Mouse (Mus musculus) gonadal fat pad, adult 2 months (tissue): Measurements from ENCODE around the gene Dnmbp. TPM values are rescaled to one million over a fixed set of nuclear protein-coding genes. Genes with fewer than 3 reads are reported as not detected.

ENCODE experiments used
- DNase-seq: peaks from one replicate; pipeline ENCODE4 v3.0.0-alpha.2; 2012; ENCODE audit warnings: low read depth
- polyA plus RNA-seq: library from polyadenylated mRNA; depleted of rRNA; stranded (reverse); fragments of >200 nt; gene quantifications from 2 replicates; pipeline ENCODE4 v1.2.3, GENCODE M21; 2012

Gene Dnmbp
- polyA plus RNA-seq, 1 experiment = 31.6 TPM

GRCm38 (mm10) chr19:43878111-43879092, 61.6 kb downstream of the Dnmbp start:
- no peak for DNase-seq

- no peak for DNase-seq
These were observed 62.6 kb downstream of the Dnmbp start for GRCm38 (mm10) chr19:43877364-43877763.

- DNase-seq = no peak
These were observed 64.0 kb downstream of the Dnmbp start for GRCm38 (mm10) chr19:43875996-43876395.

- DNase-seq = no peak
These were observed 65.6 kb downstream of the Dnmbp start for GRCm38 (mm10) chr19:43874351-43874750.

- no peak for DNase-seq
These were observed 69.6 kb downstream of the Dnmbp start for GRCm38 (mm10) chr19:43870418-43870817.

- DNase-seq = no peak
These were observed 82.6 kb downstream of the Dnmbp start for GRCm38 (mm10) chr19:43857347-43857746.

- DNase-seq = no peak
These were observed 87.0 kb downstream of the Dnmbp start for GRCm38 (mm10) chr19:43852837-43853545.

GRCm38 (mm10) chr19:43851996-43852630, 87.9 kb downstream of the Dnmbp start:
- DNase-seq = no peak

- DNase-seq = no peak
These were observed 90.0 kb downstream of the Dnmbp start for GRCm38 (mm10) chr19:43850026-43850425.

- DNase-seq = no peak
These were observed 92.0 kb downstream of the Dnmbp start for GRCm38 (mm10) chr19:43847966-43848365.

GRCm38 (mm10) chr19:43847056-43847455, 92.9 kb downstream of the Dnmbp start:
- DNase-seq = no peak

GRCm38 (mm10) chr19:43845331-43845908, 94.6 kb downstream of the Dnmbp start:
- DNase-seq = no peak

- DNase-seq = no peak
These were observed 96.8 kb downstream of the Dnmbp start for GRCm38 (mm10) chr19:43843184-43843583.

GRCm38 (mm10) chr19:43832425-43833069, 107.4 kb downstream of the Dnmbp start:
- DNase-seq = no peak

- DNase-seq = no peak
These were observed 113.1 kb downstream of the Dnmbp start for GRCm38 (mm10) chr19:43826855-43827254.

GRCm38 (mm10) chr19:43815661-43816414, 124.2 kb downstream of the Dnmbp start:
- no peak for DNase-seq

GRCm38 (mm10) chr19:43813315-43813714, 126.7 kb downstream of the Dnmbp start:
- no peak for DNase-seq

- no peak for DNase-seq
These were observed 128.6 kb downstream of the Dnmbp start for GRCm38 (mm10) chr19:43811419-43811818.

GRCm38 (mm10) chr19:43809331-43809730, 130.7 kb downstream of the Dnmbp start:
- DNase-seq = no peak

- DNase-seq = no peak
These were observed 136.1 kb downstream of the Dnmbp start for GRCm38 (mm10) chr19:43803866-43804265.
